8 mouse cellular contexts compared by ENCODE assay signal in genomic region chrX:151096171-151097058, GRCm38 (mm10). TPM values are rescaled to one million over a fixed set of nuclear protein-coding genes. Genes with fewer than 3 reads are reported as not detected.
DNase-seq lines count a peak whose midpoint lies in the region; ATAC-seq lines count a peak whose summit lies in the region.

Gene Tsr2 (minus strand): TSS chrX:151096543.

- DNase-seq in MN1 (ENCODE audit: low spot score): peak; percentile 85
- DNase-seq in cerebellum, adult 8-10 months: peak; percentile 69
- peak; percentile 70 for DNase-seq in forelimb bud, embryonic 11.5 days (ENCODE audit: low read depth, low spot score)
- peak; percentile 46 for DNase-seq in layer of hippocampus, adult 9-10 months (ENCODE audit: low spot score)
- peak; percentile 46 for DNase-seq in ovary, postnatal 14 days (ENCODE audit: low spot score)
- DNase-seq in thymus, postnatal 14 days: peak; percentile 71

- H3K9me3 ChIP-seq in lung, embryonic 16.5 days (ENCODE audit: control insufficient read depth, low read length): no peaks in the 10 kb centered on the region

- peak within 1 kb of the TSS; percentile 62 for H3K4me2 ChIP-seq in lung, embryonic 16.5 days (ENCODE audit: low read depth, low read length)

- peak within 1 kb of the TSS; percentile 73 for H3K4me3 ChIP-seq in lung, embryonic 16.5 days (ENCODE audit: low read length)

- H3K36me3 ChIP-seq in lung, embryonic 16.5 days (ENCODE audit: control insufficient read depth, insufficient read depth, low read length): no peaks in the 10 kb centered on the region

- H3K27me3 ChIP-seq in lung, embryonic 16.5 days (ENCODE audit: control insufficient read depth, insufficient read depth, low read depth, low read length): no peaks in the 10 kb centered on the region

- H3K4me1 ChIP-seq in lung, embryonic 16.5 days (replicated peaks; ENCODE audit: control insufficient read depth, insufficient read depth, low read length): 0 out of 2 replicates have a peak, but pooled peaks cover 2% of the 10 kb centered on the region

- peak; percentile 97 to 99 for ATAC-seq in hematopoietic stem cell, adult 5-6 weeks (replicated peaks in 1 of 2; ENCODE audit: insufficient read depth in 1 of 2, low FRiP score in 2 of 2, low TSS enrichment in 1 of 2, low read depth in 1 of 2, poor library complexity in 2 of 2, severe bottlenecking in 2 of 2)
- peak; percentile 93 for ATAC-seq in lung, embryonic 16.5 days (ENCODE audit: low read depth)

- H3K9ac ChIP-seq in lung, embryonic 16.5 days (ENCODE audit: low read length): peak within 1 kb of the TSS; percentile 72

- H3K27ac ChIP-seq in lung, embryonic 16.5 days (ENCODE audit: low read length): peak within 1 kb of the TSS; percentile 27; the same call in 1 of the 2 replicates

- 24% methylated on average over 34 of the region's 35 CpGs for whole genome bisulfite sequencing in lung, embryonic 16.5 days

RNA-seq across cellular contexts. Expression of gene Tsr2, which starts in this region (rescaled TPM):
- 42.7 and 46.9 TPM in 2 replicates for total RNA-seq in hematopoietic stem cell, adult 5-6 weeks (2017)
- polyA plus RNA-seq in lung, embryonic 16.5 days (2015; fragmentation: Nextera tagmentation; extraction: Ambion mirVana): 27.7 and 28.4 TPM in 2 replicates

Comparison
In these comparisons a context has a peak if more than half of its experiments do, and no peak if none do; other contexts are left out.
1. Peak in every context shown above with its lines: DNase-seq, ATAC-seq, H3K4me3 ChIP-seq and H3K27ac ChIP-seq.